Mouse (Mus musculus): ENCODE data around the gene Gm45711.

Gm45711 gene

DNA sequence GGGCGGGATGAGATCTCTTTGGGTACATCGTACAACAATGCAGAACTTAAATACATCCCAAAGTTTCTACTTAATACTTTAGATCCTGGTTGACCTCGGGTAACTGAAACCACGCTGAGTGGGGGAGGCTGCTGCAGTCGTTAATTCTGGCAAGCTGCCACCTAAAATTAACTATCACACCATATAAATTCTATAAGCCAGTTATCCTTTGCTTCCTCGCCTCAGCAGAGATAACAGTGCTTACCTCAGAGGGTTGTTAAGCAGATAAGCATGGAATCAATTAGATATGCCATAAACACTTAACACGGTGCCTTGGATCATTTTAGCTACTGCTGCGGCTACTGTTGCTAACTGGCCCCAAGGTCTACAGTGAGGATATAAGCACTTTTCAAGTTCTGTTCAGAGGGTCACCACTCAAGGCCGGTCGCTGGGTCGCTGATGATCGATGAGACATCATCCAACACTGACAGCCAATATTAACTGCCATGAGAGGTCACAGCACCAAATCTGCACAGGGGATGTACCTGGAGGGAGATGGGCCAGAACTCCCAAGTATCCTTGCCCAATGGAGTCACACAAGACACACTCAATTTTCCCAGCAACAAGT is 67.7 kb downstream of the Gm45711 start:
- DNase-seq (ENCODE audit: extremely low spot score): no peak

GRCm38 (mm10) chr8:104239418-104239861 is 70.4 kb downstream of the Gm45711 start:
- no peak for DNase-seq (ENCODE audit: extremely low spot score)

DNA sequence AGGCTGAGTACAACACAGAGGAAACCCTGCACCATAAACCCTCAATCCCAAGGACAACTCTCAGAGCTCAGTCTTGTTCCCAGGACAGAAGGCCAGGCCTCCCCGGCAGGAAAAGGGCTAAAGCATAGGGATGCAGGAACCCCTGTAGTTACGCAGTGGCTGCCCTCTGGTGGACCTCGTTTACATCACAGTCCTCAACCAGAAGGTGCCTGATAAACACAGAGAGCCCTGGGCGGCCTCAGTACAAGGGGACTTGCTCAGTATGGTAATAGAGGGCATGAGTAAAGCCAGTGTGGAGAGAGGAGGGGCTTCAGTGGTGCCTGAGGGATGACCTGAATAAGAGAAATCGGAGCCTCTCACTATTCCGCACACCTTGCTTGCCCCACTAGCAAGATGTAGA is 75.3 kb downstream of the Gm45711 start:
- DNase-seq (ENCODE audit: extremely low spot score): no peak

DNA sequence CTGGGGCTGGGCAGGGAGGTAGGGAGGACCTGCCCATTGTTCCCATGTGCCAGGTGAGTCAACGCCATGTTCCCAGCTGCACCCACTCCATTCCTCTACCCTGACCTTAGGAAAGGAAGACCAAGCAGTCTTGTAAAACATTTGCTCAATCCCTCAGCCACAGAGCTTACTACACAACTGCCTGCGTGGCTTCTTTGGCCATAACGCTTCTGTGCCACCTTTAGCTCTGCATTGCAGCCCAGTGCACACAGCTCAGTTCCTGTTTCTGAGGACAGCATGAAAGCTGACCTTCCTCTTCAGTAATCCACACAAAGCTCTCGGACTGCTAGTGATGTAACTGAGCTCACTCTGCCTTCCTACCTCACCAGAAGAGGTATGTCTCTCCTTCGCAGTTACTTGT is 77.0 kb downstream of the Gm45711 start:
- no peak for DNase-seq (ENCODE audit: extremely low spot score)

DNA sequence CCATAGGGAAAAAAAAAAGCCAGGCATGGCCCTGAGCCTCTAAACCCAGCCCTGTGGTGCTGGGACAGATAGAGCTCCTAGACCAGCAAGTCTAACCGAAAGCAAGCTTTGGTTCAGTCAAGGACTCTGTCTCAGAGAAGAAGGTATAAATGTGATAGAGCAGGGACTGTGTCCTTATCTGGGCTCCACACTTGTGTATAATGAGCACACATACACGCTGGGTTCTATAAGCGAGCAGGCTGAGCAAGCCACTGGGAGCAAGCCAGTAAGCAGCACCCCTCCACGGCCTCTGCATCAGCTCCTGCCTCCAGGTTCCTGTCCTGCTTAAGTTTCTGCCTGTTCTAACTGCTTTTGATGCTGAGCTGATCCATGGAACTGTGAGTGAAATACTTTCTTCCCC is 77.8 kb downstream of the Gm45711 start:
- no peak for DNase-seq (ENCODE audit: extremely low spot score)

Measured in embryo, embryonic 9.5 days (tissue).